Mouse (Mus musculus): Measurements from ENCODE around the gene Fxr1. TPM values are rescaled to one million over a fixed set of nuclear protein-coding genes. Genes with fewer than 3 reads are reported as not detected.
"Not testable (repeated sequence)": the region's sequence is repeated elsewhere in the genome, so short reads cannot be mapped to it uniquely, and the experiment has no call there.

Gene Fxr1
- total RNA-seq (2021), result 100 to 1,000 TPM; 161 to 166 TPM

DNA sequence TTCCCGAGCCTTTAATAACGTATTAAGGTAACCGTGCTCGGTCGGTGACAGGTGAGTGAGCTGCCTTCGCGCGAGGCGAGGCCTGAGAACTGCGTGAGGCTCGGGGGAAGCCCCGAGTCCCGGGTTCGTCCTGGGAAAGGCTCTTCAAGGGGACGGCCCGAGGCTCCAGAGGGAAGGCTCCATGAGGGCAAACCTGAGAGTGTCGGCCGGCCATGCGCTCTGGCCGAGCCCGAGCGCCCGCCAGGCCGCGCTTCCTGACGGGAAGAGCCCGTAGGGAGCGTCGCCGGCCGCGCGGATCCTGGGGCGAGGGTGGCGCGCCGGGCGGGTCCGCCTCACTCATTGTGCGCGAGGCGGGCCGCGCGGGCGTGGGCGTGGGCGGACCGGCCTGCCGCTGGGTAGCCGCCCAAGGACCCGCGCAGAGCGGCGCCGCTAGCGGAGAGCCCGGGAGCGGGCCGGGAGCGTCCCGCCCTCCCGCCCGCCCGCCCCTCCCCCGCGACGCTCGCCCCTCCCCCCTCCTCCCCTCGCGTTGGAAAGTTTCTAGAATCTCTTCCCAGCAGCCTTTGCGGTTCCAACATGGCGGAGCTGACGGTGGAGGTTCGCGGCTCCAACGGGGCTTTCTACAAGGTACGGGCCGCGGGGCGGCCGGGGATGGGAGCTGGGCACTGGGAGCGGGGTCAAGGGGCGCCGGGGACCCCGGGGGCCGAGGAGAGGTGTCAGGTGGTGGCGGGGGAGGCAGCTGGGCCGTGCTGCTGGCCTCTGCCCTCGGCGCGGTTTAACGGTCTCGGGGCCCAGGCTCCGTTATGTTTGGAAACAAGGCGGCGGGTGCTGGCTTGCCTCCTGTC lies at the start of gene Fxr1:
Gene Fxr1, plus strand, starts transcription at position 404 of the 842 bp plus-strand sequence.
- peak; percentile 89 for DNase-seq

DNA sequence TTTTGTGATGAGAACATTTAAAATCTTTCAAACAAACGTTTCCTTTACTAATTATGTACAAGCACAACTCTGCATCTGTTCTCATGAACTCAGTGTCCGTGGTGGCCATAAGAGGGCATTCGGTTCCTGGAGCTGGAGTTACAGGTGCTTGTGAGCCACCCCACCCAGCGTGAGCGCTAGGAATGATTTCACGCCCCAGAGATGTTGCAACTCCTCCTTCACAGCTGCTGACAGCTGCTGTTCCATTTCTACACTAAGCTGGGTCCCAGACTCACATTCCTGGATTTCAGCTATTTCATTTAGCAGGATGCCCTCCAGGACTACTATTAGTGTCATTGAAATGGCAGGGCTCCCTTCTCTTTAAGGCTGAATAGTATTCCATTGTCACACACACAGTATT lies 40.3 kb upstream of the Fxr1 start:
- peak; percentile 11 for DNase-seq

DNA sequence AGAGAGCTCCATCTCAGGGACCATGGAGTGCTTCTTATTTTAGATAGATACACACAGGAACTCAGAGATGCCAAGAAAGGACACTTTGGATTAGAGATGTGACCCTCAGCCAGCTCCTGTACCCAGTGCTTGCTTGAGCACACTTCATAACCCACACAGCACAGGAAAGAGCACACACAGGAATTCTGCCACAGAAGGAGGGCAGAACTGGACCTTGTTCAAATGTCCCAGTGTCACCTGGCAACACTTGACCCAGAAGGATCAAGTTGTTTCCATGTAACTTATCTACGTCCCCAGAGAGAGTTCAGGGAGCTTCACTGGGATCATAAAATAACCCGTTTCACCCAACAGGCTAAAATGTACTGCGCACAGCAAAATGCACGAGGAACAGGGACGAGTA lies 37.0 kb upstream of the Fxr1 start:
- DNase-seq, result no peak

DNA sequence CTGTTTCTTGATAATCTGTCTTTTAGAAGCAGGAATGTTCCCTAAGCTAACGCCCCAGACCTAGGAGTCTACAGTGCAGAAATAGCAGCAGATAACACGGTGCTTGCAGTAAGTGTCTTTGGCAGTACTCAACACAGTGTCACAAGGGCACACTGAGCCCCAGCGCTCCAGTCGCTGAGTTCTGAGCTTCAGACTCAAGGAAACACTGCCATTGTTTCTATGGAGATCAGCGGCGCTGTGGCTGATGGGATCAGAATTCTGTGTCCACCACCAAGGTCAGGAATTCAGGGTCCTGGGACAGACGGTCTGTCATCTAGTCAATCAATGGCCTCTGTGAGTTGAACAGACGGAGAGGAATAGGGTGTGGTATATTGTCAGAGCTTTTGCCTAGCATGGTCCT lies 30.4 kb upstream of the Fxr1 start:
- peak; percentile 69 for DNase-seq

DNA sequence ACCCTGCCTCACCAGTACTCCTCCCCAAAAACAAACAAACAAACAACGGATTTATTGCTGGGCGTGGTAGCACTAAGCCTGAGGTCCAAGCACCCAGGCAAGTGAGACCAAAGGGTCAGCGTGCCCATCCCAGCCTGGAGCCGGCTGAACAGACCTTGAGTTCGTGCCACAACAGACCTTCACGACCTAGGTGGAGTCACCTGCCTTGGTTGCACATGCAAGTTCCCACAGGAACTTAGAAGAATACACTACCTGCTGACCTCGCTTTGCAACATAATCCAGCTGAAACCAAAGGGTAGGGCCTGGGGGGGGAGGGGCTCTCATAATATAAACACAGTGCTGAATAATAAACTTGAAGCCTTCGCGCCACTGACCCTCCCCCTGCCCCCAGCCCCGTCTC lies 29.3 kb upstream of the Fxr1 start:
- no peak for DNase-seq

DNA sequence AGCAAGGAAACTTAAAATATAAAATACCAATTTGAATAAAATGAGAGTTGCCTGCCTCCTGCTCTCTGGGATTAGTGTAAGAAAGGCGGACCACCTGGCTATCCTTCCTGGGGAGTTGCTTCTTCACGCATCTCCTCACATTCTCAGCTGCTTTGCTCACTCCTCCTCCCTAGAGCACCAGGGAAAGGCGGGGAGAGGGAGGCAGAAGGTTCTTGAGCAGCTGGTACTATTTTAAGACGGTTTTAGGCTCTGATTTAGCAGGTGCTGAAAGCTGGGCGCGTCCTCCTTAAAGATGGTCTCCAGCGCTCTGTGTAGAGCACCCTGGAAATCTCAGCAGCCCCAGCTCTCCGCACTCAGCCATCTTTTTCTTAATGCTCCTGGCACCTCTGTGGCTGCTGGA lies 28.8 kb upstream of the Fxr1 start:
- DNase-seq, result no peak

DNA sequence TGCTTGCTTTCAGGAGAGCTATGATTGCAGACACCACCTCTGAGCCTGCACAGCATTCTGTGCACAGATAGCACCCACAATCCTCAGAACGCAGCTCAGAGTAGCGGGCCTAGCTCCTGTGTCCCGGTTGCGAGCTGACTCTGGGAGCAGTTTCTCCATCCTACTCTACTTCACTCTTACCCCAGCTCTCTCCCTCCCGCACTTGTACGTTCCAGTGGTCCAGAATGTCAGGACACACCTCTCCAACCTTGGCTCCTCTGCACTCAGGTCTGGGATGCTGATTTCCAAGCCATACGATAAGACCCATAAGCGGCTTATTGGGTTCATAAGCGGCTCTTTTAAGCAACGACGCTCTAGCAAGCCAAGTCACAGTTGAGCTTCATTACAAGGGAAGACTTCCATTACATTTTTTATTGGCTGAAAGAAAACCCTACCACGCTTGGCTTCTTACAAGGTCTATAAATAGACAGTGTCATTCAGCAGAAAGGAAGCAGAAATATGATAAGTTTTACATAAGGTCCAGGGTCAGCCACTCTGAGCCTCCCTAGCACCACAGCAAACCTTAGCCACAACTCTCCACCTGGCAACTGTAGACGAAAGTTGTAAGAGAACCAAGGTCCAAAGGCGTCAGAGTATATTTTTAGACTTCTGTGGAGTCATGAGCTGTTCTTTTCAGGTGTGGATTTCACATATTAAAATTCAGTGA lies 26.2 kb upstream of the Fxr1 start:
- DNase-seq, result peak; percentile 17

DNA sequence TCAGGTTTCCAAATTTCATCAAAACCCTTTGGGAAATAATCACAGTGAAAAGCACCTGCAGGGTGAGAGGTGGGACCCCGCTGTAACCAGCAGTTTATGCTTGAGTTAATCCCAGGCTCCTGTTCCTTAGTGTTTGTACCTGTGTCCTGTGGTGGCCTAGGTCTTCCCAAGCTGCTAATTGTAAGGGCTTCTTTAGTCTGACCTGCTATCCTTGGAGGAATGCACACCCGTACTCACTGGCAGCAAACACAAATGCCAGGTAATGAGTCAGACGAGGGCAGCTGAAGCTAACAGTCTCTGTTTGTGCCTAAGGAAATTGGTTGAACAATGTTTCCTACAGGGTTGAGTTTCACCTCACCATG lies 25.6 kb upstream of the Fxr1 start:
- DNase-seq, result no peak

DNA sequence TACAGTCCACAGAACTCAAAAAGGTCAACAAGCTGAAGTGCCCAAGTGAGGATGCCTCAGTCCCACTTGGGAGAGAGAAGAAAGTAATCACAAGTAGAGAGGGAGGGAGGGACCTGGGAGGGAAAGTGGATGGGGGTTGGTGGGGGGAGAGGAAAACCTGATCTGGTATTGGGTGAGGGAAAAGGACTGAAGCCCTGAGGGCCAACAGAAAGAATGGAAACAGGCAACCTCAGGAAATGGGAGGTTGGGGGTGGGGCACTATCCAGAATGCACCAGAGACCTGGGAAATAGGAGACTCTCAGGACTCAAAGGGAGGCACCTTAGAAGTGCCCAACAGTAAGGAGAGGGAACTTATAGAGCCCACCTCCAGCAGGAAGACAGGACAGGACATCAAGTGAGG lies 18.1 kb upstream of the Fxr1 start:
- DNase-seq, result not testable (repeated sequence)

DNA sequence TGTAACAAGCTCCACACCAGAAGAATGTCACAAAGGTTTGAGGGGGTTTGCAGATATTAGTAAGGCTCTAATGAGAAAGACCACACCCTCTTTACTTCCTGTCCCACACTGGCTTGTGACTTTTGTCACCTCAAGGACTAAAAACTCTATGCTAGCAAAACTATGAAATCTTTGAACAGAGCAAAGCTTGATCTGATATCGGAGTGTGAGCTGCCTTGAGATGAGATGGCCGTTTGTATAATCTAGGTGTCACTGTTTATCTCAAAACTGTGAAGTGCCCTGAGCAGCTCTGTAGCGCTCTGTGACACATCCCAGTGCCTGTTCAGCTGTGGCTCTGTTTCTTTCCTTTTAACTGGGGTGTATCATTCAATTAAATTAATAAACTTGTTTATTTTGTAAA lies 15.9 kb upstream of the Fxr1 start:
- no peak for DNase-seq

DNA sequence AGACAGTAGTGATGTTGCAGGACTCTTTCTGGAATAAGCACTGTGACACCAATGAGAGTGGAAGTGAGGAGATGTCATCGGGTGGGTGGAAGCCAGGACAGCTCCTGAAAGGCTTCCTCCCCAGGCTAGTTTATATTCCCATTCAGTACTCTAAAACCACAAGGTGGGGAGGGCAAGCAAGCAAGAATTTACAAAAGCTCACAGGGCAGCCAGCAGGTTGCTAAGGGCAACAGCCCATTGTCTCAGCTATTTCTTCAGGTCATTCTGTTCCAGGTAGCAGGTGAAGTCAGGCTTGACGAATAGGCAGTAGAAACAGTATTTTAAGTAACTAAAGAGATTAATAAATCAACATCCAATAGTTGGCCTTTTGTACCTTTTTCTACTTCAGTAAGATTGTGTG lies 13.4 kb upstream of the Fxr1 start:
- DNase-seq, result no peak

DNA sequence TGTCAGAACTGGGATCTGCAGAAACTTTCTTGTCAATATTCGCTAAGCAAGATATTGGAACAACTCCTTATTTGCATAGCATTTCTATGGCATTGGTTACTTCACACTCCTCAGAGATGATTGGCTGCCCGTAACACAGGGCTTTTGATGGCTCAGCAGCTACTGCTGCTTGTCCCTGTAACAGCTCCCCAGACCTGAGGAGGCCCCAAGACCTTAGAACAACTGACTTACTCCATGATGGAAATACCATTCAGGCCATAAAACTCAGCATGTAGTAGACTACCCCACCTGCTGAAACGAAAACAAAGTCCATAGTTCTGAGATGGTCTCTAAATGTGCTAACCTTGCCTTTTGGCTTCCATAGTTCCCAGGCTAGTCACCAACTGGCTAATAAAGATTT lies 12.9 kb upstream of the Fxr1 start:
- DNase-seq, result no peak

DNA sequence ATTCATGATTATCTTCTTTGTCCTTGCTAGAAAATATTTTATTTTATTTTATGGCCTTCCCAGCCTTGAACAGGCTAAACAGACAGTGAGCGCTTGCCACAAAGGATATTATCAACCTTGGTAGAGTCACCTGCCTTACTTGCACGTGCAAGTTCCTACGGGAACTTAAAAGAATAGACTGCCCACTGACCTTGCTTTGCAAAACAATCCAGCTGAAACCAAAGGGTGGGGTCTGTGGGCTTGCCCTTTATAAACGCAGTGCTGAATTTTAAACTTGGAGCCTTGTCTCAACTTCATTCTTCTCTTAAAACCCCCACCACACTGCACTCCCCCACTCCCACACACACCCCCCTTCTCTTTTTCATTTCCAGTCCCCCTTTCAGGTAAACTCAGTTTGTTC lies 12.1 kb upstream of the Fxr1 start:
- no peak for DNase-seq

DNA sequence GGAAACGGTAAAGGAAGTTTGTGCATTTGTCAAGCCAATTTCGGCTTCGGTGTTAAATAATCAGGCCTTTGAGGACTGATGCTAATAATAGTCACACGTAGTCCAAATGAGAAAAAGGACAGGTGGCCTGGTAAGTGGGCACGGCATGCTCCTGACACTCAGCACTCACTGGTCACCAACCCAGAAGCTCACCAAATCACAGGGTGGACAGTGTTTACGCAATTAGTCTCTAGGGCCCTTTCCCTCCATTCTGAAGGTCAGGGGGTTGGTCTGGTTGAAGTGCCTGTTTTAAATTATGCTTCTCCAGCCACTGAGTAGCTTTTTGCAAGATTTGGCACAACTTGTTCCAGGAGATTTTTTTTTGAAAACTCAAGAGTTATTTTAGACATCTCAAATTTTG lies 11.6 kb upstream of the Fxr1 start:
- peak; percentile 57 for DNase-seq

DNA sequence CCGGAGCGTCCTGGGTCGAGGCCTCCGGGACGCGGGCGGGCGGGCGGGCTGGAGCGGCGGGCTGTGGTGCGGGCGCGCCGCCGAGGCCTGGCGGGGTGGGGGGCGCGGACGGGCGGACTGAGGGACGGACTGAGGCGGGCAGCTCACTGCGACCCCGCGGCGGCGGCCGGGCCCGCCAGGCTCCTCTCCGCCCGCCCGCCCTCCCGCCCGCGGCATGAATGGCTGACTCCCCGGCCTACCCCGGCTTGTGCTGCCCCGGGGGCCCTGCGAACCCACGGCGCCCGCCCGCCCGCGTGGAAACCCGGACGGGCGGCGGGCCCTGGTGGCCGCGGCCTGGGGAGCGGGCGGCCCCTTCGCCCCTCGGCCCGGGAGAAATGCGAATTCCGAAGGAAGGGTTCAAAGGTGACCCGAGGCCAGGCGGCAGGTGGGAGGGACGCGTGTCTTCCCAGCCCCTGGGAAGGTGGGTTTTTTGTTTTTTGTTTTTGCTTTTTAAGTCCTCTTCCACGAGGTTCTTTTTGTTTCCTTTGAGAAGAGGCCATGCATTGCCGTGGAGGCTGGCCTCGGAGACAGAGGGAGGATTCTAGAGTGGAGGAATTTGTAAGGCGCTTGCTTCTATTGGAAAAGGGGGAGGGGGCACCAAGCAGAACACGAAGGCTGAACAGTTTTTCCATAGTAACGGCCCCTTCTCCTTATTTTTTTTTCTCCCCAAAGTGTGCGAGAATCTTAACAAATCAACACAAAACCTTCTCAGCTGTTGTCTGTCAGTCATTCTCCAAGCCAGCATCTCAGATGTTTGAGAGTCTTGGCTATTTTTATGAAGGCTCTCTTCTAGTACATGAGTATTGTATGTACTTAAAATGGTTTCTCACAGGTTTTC lies 877 bp downstream of the Fxr1 start:
- peak; percentile 22 for DNase-seq

DNA sequence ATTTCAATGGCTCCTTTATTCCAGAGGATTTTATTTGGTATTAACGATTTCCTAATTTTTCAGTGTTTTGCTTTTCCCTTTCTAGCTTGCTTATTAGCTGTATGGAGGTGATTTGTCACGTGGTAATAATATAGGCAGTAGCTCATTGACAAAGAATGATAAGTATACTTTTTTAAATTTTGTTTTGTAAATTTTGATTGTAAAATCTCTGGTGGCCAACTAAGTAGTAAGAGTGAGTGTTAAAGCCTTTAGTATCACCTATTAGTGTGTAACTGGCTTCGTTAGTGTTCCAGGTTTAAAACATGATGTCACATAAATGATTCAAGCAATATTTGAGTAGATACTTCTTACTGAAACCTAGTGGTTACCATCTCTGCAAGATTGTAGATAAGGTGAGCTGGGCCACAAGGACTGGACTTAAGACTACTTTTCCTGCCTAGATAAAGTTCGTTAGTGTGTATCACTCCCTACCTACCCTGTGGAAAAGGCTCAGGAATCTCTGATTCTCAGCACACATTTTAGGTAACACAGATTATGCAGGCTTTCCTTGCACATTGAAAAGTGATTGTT lies 1.6 kb downstream of the Fxr1 start:
- no peak for DNase-seq

DNA sequence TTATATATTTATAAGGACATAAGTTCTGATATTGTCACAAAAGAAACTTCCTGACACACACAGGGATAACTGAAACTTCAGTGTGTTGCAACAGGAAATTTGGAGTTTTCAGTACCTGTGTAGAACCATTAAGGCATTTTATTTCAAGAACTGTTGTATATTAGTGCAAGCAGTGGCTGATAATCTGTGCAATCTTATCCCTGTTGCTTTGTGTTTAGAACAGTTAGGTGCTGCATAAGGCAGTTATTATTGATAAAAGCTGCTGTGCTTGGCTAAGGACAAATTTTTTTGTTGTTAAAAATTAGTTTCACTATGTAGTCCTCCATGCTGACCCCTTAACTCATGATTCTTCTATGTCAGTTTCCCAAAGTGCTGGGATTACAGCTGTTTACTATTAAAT lies 9.2 kb downstream of the Fxr1 start:
- no peak for DNase-seq

DNA sequence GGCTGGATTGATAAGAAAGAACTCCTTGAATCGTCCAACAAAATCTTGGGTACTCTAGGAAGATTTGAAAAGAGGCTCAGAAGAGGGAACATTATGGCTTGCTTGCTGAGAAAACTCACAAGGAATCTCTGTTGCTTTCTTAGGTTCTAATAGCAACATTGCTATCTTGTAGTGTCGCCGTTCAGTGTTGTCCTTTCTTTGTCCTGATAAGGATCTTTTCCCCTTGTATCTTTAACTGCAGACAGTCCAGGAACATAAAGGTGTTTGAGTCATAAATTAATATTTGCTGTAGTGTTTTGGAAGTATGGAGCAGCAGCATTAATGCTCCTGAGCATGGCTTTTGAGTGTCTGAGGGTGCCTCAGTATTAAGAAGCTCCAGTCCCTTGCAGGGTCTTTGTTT lies 10.9 kb downstream of the Fxr1 start:
- no peak for DNase-seq

DNA sequence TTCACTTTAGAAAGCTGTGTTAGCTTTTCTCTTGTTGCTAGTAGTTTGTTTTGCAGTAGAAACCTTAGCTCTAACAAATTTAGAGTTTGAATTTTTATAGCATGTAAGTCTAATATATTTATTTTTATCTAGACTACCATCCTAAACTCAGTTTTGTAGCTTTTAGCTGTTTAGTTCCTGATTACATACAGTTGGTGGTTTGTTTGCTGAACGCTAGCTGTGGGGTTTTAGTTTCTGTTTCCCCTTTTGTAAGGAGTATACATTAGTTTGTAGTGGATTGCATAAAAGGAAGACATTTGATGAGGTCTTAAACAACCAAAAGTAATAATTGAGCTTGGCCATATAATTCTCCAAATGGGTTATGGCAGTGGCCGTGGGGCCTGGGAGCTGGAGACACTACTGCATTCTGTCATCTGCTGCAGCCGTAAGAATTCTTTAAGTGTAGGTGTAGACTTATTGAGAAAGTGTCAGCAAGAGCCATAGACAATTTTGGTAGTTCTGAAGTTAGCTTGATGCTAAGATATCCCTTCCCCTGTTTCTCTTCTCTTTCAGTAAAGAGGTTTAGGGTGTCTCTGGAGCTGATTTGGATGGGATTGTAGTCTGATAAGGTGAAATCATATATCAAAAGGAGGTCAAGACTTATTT lies 14.1 kb downstream of the Fxr1 start:
- DNase-seq, result no peak

DNA sequence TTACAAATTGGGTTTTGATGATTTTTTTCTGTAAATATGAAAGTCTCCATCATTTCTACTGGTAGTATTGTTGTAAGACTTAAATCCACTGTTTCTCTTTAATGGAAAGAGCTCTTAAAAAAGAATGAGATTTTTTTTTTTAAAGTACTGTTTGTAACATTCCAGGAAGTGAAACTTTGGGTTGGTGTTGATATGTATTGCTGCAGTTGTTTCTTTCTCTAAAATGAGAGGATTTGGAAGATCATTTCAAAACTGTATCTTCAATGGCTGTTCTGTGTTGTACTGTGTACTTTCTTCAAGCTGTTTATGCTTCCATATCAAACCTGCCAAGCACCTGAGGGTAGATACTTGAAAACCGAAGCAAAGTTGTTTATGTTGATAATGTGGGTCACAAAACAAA lies 15.1 kb downstream of the Fxr1 start:
- DNase-seq, result no peak

DNA sequence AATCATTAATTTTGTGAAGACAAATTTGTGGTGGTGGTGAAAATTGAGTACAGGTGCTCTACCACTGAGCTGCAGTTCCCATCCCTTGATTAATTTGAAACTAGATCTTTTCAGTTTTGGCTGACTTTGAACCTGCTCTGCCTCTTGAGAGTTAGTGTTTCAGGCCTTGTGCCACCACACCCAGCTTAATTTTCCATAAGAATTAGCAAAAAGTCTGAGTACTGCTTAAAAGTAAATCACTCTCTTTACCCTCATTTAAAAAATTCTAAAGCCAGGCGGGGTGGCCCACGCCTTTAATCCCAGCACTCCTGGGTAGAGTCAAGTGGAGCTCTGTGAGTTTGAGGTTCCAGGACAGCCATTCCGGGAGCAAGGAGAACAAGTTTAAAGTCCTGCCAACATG lies 16.0 kb downstream of the Fxr1 start:
- DNase-seq, result no peak

DNA sequence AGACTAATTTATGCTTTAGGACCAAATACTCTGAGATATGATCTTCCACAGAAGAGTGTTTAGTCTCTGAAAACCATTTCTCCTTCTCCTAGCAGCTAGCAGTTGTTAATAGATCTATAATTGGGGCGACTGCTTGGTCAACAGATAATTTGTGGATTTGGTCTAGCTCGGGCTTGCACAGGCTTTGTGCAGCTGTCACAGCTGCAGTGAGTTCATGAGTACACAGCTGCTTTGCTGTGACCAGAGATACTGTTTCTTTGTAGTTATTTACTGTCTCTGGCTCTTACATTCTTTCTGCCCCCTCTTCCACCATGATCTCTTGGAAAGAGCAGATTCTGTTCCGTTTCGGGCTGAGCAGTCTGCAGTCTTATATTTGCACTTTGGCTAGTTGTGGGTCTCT lies 22.2 kb downstream of the Fxr1 start:
- DNase-seq, result no peak

All from heart, postnatal 4 days (tissue).